Mouse (Mus musculus): Measurements from ENCODE around the gene Trmt10b. TPM values are rescaled to one million over a fixed set of nuclear protein-coding genes. Genes with fewer than 3 reads are reported as not detected.

Trmt10b gene
- polyA plus RNA-seq, 1 experiment from 2014 or later = 18.7 TPM

- WGBS = 67% methylated on average over 8 of the region's 8 CpGs
Observed at GRCm38 (mm10) chr4:45279292-45279691, 17.6 kb upstream of the Trmt10b start.

DNA sequence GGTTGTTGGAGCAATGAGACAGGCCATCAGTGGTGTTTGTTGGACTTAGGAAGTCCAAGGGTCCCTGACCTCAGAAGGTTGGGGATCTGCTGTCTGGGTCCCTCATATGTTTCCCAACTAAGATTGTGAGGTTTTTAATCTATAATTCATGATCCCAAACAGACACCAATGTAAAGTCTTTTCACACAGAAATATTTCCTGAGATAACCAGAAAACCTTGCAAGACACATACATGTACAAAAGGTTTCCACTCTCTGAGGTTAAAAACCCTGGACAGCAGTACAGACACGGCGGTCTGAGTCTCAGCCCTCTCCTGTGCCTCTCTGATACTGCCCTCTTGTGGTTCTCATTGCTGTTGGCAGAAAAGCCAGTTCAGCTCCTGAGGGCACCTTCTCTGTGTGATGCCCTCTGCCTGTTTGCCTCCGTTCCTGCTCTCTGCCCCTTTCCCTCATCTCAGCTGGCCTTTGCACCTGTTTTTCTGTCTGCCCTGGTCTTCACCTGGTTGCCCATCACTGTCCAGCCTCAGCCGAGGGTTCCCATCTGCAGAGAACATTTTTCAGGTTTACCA lies 16.9 kb upstream of the Trmt10b start:
- H3K27ac ChIP-seq (ENCODE audit: low read length) = no peak overlapping the region
- H3K4me2 ChIP-seq (replicated peaks; ENCODE audit: low read depth, low read length) = no peak overlapping the region
- 0 out of 2 replicates have a peak, but pooled peaks have one; percentile 57 for ATAC-seq (ENCODE audit: low FRiP score, low TSS enrichment)
- H3K27me3 ChIP-seq (ENCODE audit: insufficient read depth, low read length) = no peaks in the 10 kb centered on the region
- H3K36me3 ChIP-seq (ENCODE audit: insufficient read depth, low read length) = no peaks in the 10 kb centered on the region
- no peaks in the 10 kb centered on the region for H3K4me1 ChIP-seq (ENCODE audit: insufficient read depth, low read length)
- no peaks in the 10 kb centered on the region for H3K9me3 ChIP-seq (ENCODE audit: low read length)
- H3K4me3 ChIP-seq (ENCODE audit: low read length) = no peak overlapping the region
- WGBS = 14% methylated on average over 4 of the region's 4 CpGs
- H3K9ac ChIP-seq (replicated peaks; ENCODE audit: low read length) = no peak overlapping the region

More at GRCm38 (mm10) chr4:45279292-45279691, 17.6 kb upstream of the Trmt10b start:
- ATAC-seq (ENCODE audit: low FRiP score, low TSS enrichment) = no peak; the same call in 1 of the 2 replicates
- Histone ChIP-seq H3K4me1 (ENCODE audit: insufficient read depth, low read length) (no peaks in the 10 kb centered on the region), H3K4me2 (replicated peaks; ENCODE audit: low read depth, low read length) (no peak overlapping the region), H3K9me3 (ENCODE audit: low read length) (no peaks in the 10 kb centered on the region), H3K27ac (ENCODE audit: low read length) (no peak overlapping the region), H3K27me3 (ENCODE audit: insufficient read depth, low read length) (no peaks in the 10 kb centered on the region), H3K4me3 (ENCODE audit: low read length) (no peak overlapping the region), H3K36me3 (ENCODE audit: insufficient read depth, low read length) (no peaks in the 10 kb centered on the region), H3K9ac (replicated peaks; ENCODE audit: low read length) (no peak overlapping the region)

- 51% methylated on average over 3 of the region's 3 CpGs for WGBS
- H3K27me3 ChIP-seq (ENCODE audit: insufficient read depth, low read length) = no peaks in the 10 kb centered on the region
- H3K36me3 ChIP-seq (ENCODE audit: insufficient read depth, low read length) = no peaks in the 10 kb centered on the region
- no peak overlapping the region for H3K9ac ChIP-seq (replicated peaks; ENCODE audit: low read length)
- H3K27ac ChIP-seq (ENCODE audit: low read length) = no peak overlapping the region
- no peak overlapping the region for H3K4me2 ChIP-seq (replicated peaks; ENCODE audit: low read depth, low read length)
- no peak for ATAC-seq (ENCODE audit: low FRiP score, low TSS enrichment)
- H3K4me3 ChIP-seq (ENCODE audit: low read length) = no peak overlapping the region
- no peaks in the 10 kb centered on the region for H3K9me3 ChIP-seq (ENCODE audit: low read length)
- H3K4me1 ChIP-seq (ENCODE audit: insufficient read depth, low read length) = no peaks in the 10 kb centered on the region
Observed at GRCm38 (mm10) chr4:45286318-45286717, 10.6 kb upstream of the Trmt10b start.

GRCm38 (mm10) chr4:45287906-45288305 lies 9.0 kb upstream of the Trmt10b start:
- WGBS = 83% methylated on average over 5 of the region's 5 CpGs
- H3K9ac ChIP-seq (replicated peaks; ENCODE audit: low read length) = no peak overlapping the region
- H3K36me3 ChIP-seq (ENCODE audit: insufficient read depth, low read length) = no peaks in the 10 kb centered on the region
- ATAC-seq (ENCODE audit: low FRiP score, low TSS enrichment) = no peak
- no peak overlapping the region for H3K4me3 ChIP-seq (ENCODE audit: low read length)
- H3K27me3 ChIP-seq (ENCODE audit: insufficient read depth, low read length) = no peaks in the 10 kb centered on the region
- H3K9me3 ChIP-seq (ENCODE audit: low read length) = no peaks in the 10 kb centered on the region
- H3K4me1 ChIP-seq (ENCODE audit: insufficient read depth, low read length) = no peaks in the 10 kb centered on the region
- no peak overlapping the region for H3K4me2 ChIP-seq (replicated peaks; ENCODE audit: low read depth, low read length)
- no peak overlapping the region for H3K27ac ChIP-seq (ENCODE audit: low read length)

GRCm38 (mm10) chr4:45305536-45305935 lies 8.6 kb downstream of the Trmt10b start:
- Histone ChIP-seq H3K27me3 (ENCODE audit: insufficient read depth, low read length) (no peaks in the 10 kb centered on the region), H3K9ac (replicated peaks; ENCODE audit: low read length) (no peak overlapping the region), H3K36me3 (ENCODE audit: insufficient read depth, low read length) (peaks cover 51% of the 10 kb centered on the region), H3K4me1 (ENCODE audit: insufficient read depth, low read length) (no peaks in the 10 kb centered on the region), H3K27ac (ENCODE audit: low read length) (no peak overlapping the region), H3K4me3 (ENCODE audit: low read length) (no peak overlapping the region), H3K9me3 (ENCODE audit: low read length) (no peaks in the 10 kb centered on the region), H3K4me2 (replicated peaks; ENCODE audit: low read depth, low read length) (no peak overlapping the region)
- 97% methylated on average over 14 of the region's 14 CpGs for WGBS
- no peak for ATAC-seq (ENCODE audit: low FRiP score, low TSS enrichment)

- Histone ChIP-seq H3K4me3 (ENCODE audit: low read length) (no peak overlapping the region), H3K27me3 (ENCODE audit: insufficient read depth, low read length) (no peaks in the 10 kb centered on the region), H3K9me3 (ENCODE audit: low read length) (no peaks in the 10 kb centered on the region), H3K4me2 (replicated peaks; ENCODE audit: low read depth, low read length) (no peak overlapping the region), H3K36me3 (ENCODE audit: insufficient read depth, low read length) (peaks cover 31% of the 10 kb centered on the region), H3K4me1 (ENCODE audit: insufficient read depth, low read length) (no peaks in the 10 kb centered on the region), H3K9ac (replicated peaks; ENCODE audit: low read length) (no peak overlapping the region), H3K27ac (ENCODE audit: low read length) (no peak overlapping the region)
- no peak for ATAC-seq (ENCODE audit: low FRiP score, low TSS enrichment)
- 43% methylated on average over 11 of the region's 11 CpGs for WGBS
Observed at GRCm38 (mm10) chr4:45308046-45308445, 11.1 kb downstream of the Trmt10b start.

DNA sequence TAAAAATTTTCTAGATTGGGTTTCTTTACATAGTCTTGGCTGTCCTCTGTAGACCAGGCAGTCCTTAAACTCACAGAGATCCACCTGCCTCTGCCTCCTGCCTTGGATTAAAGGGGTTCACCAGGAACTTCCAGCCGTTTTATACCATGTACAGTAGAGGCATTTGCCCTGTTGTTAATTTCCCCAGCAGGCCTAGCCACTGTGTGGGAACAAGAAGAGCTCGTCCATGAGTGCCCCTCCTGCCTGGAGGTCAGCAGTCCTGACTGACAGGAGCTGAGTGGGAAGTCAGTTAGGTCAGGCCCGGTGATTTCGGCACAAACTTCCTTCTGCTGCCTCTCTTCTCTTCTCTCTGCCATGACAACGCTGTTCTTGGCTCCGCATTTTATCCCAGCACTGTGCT lies 11.7 kb downstream of the Trmt10b start:
- Histone ChIP-seq H3K9me3 (ENCODE audit: low read length) (no peaks in the 10 kb centered on the region), H3K27me3 (ENCODE audit: insufficient read depth, low read length) (no peaks in the 10 kb centered on the region), H3K4me2 (replicated peaks; ENCODE audit: low read depth, low read length) (no peak overlapping the region), H3K4me1 (ENCODE audit: insufficient read depth, low read length) (no peaks in the 10 kb centered on the region), H3K9ac (replicated peaks; ENCODE audit: low read length) (no peak overlapping the region), H3K4me3 (ENCODE audit: low read length) (no peak overlapping the region), H3K36me3 (ENCODE audit: insufficient read depth, low read length) (peaks cover 30% of the 10 kb centered on the region), H3K27ac (ENCODE audit: low read length) (no peak overlapping the region)
- ATAC-seq (ENCODE audit: low FRiP score, low TSS enrichment) = no peak
- WGBS = 86% methylated on average over 6 of the region's 6 CpGs

- Histone ChIP-seq H3K9ac (replicated peaks; ENCODE audit: low read length) (no peak overlapping the region), H3K4me2 (replicated peaks; ENCODE audit: low read depth, low read length) (no peak overlapping the region), H3K27me3 (ENCODE audit: insufficient read depth, low read length) (no peaks in the 10 kb centered on the region), H3K9me3 (ENCODE audit: low read length) (no peaks in the 10 kb centered on the region), H3K27ac (ENCODE audit: low read length) (no peak overlapping the region), H3K4me1 (ENCODE audit: insufficient read depth, low read length) (no peaks in the 10 kb centered on the region), H3K4me3 (ENCODE audit: low read length) (no peak overlapping the region), H3K36me3 (ENCODE audit: insufficient read depth, low read length) (peaks cover 28% of the 10 kb centered on the region)
- ATAC-seq (ENCODE audit: low FRiP score, low TSS enrichment) = no peak
- 88% methylated on average over 2 of the region's 2 CpGs for WGBS
Observed at GRCm38 (mm10) chr4:45311056-45311455, 14.1 kb downstream of the Trmt10b start.

DNA sequence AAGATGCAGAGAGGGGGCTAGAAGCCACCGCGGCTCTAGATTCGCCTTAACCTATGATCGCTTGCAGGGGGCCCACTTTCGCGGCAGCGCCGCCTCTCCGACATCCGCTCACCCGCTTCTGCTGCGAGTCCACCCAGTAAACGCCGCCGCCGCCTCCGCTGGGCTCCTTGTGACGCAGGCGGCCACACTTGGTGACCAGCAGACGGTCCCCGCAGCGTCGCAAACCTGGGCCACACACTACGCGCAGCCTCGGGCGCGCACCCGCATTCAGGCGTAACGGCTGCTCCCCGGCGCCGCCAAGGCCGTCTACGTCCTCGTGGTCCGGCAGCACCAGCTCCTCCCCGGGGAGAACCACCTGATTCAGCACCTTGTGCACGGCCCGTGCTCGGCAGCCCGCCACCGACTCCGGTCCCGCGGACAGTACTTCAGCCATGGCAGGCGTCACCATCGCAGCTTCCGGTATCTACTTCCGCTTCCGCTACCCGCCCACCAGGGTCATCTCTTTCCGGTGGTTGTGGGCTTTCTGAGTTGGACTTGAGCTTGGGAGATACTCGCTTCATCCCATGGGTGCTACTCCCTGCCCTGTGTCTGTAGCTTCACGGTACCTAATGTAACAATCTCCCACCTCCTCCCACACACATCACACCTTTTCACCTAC lies 23.4 kb downstream of the Trmt10b start:
- under 1% methylated on average over 56 of the region's 56 CpGs for WGBS

DNA sequence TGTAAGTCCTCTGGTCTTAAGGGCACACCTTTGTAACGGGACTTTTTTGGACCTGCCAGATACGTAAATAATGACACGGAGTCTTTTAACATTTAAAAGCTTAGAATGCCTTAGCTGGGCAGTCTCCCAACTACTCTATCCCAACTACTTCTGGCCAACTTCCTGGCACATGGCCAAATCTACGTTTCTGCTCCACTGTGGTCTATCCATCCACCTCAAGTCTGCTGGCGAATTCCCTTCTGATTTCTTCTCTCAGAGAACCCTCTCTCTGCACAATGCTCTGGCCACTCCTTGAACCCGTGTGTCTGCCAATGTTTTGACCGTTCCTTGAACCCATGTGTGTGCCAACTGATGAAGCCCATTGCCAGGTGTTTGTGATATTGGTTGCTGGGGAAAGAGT lies 34.2 kb downstream of the Trmt10b start:
- Histone ChIP-seq H3K27ac (ENCODE audit: low read length) (no peak overlapping the region), H3K4me2 (replicated peaks; ENCODE audit: low read depth, low read length) (no peak overlapping the region), H3K36me3 (ENCODE audit: insufficient read depth, low read length) (no peaks in the 10 kb centered on the region), H3K4me3 (ENCODE audit: low read length) (no peak overlapping the region), H3K9ac (replicated peaks; ENCODE audit: low read length) (no peak overlapping the region), H3K9me3 (ENCODE audit: low read length) (no peaks in the 10 kb centered on the region), H3K27me3 (ENCODE audit: insufficient read depth, low read length) (no peaks in the 10 kb centered on the region), H3K4me1 (ENCODE audit: insufficient read depth, low read length) (no peaks in the 10 kb centered on the region)
- ATAC-seq (ENCODE audit: low FRiP score, low TSS enrichment) = no peak
- 78% methylated on average over 7 of the region's 7 CpGs for WGBS

More for the DNA sequence above, 23.4 kb downstream of the Trmt10b start:
- H3K27me3 ChIP-seq (ENCODE audit: insufficient read depth, low read length) = no peaks in the 10 kb centered on the region
- H3K4me1 ChIP-seq (ENCODE audit: insufficient read depth, low read length) = peaks cover 12% of the 10 kb centered on the region; the same call in 1 of the 2 replicates
- H3K9ac ChIP-seq (replicated peaks; ENCODE audit: low read length) = peak overlapping the region; percentile 85
- peak; percentile 92 for ATAC-seq (ENCODE audit: low FRiP score, low TSS enrichment)
- H3K36me3 ChIP-seq (ENCODE audit: insufficient read depth, low read length) = peaks cover 16% of the 10 kb centered on the region
- no peaks in the 10 kb centered on the region for H3K9me3 ChIP-seq (ENCODE audit: low read length)
- peak overlapping the region; percentile 77 for H3K4me3 ChIP-seq (ENCODE audit: low read length)
- H3K4me2 ChIP-seq (replicated peaks; ENCODE audit: low read depth, low read length) = peak overlapping the region; percentile 70
- peak overlapping the region; percentile 91 for H3K27ac ChIP-seq (ENCODE audit: low read length)
